Mouse (Mus musculus): ENCODE measurements around the gene F13a1. TPM values are rescaled to one million over a fixed set of nuclear protein-coding genes. Genes with fewer than 3 reads are reported as not detected.
A peak's percentile ranks its signal among the peaks of the same experiment; 100 is the strongest.

The F13a1 gene
- polyA plus RNA-seq (2015; fragmentation: Nextera tagmentation; extraction: Ambion mirVana), result 12.6 and 15.7 TPM in 2 replicates

GRCm38 (mm10) chr13:37050126-37050525, at the start of gene F13a1:
TSS of gene F13a1 (minus strand) at chr13:37050244.
- Histone ChIP-seq H3K9ac (replicated peaks) (no peak within 1 kb of the TSS), H3K4me3 (replicated peaks) (no peak within 1 kb of the TSS), H3K4me2 (no peak within 1 kb of the TSS), H3K27ac (replicated peaks) (no peak within 1 kb of the TSS), H3K9me3 (replicated peaks) (no peaks in the 10 kb centered on the region), H3K36me3 (no peaks in the 10 kb centered on the region), H3K27me3 (replicated peaks) (no peaks in the 10 kb centered on the region), H3K4me1 (no peaks in the 10 kb centered on the region)
- WGBS, result 79% methylated on average over 3 of the region's 3 CpGs
- no peak for ATAC-seq (ENCODE audit: low FRiP score)

- H3K27me3 ChIP-seq (replicated peaks), result no peaks in the 10 kb centered on the region
- 97% methylated on average over 1 of the region's 1 CpGs for WGBS
- H3K4me1 ChIP-seq, result no peaks in the 10 kb centered on the region
- H3K9ac ChIP-seq (replicated peaks), result no peak overlapping the region
- no peaks in the 10 kb centered on the region for H3K9me3 ChIP-seq (replicated peaks)
- H3K27ac ChIP-seq (replicated peaks), result no peak overlapping the region
- no peak overlapping the region for H3K4me3 ChIP-seq (replicated peaks)
- no peaks in the 10 kb centered on the region for H3K36me3 ChIP-seq
- no peak for ATAC-seq (ENCODE audit: low FRiP score)
- H3K4me2 ChIP-seq, result no peak overlapping the region
These were observed 41.6 kb upstream of the F13a1 start for GRCm38 (mm10) chr13:37091620-37092019.

GRCm38 (mm10) chr13:37089104-37089503, 39.1 kb upstream of the F13a1 start:
- ATAC-seq (ENCODE audit: low FRiP score), result no peak
- Histone ChIP-seq H3K4me2 (no peak overlapping the region), H3K27ac (replicated peaks) (no peak overlapping the region), H3K9me3 (replicated peaks) (no peaks in the 10 kb centered on the region), H3K4me3 (replicated peaks) (no peak overlapping the region), H3K9ac (replicated peaks) (no peak overlapping the region), H3K4me1 (no peaks in the 10 kb centered on the region), H3K36me3 (no peaks in the 10 kb centered on the region), H3K27me3 (replicated peaks) (no peaks in the 10 kb centered on the region)
- WGBS, result 77% methylated on average over 6 of the region's 6 CpGs

GRCm38 (mm10) chr13:37081506-37082241, 31.6 kb upstream of the F13a1 start:
- no peak for ATAC-seq (ENCODE audit: low FRiP score)
- no peaks in the 10 kb centered on the region for H3K9me3 ChIP-seq (replicated peaks)
- H3K9ac ChIP-seq (replicated peaks), result no peak overlapping the region
- H3K36me3 ChIP-seq, result no peaks in the 10 kb centered on the region
- H3K4me3 ChIP-seq (replicated peaks), result no peak overlapping the region
- no peaks in the 10 kb centered on the region for H3K4me1 ChIP-seq
- no peak overlapping the region for H3K27ac ChIP-seq (replicated peaks)
- no peaks in the 10 kb centered on the region for H3K27me3 ChIP-seq (replicated peaks)
- peak overlapping the region; percentile 17 for H3K4me2 ChIP-seq
- WGBS, result 41% methylated on average over 13 of the region's 13 CpGs

GRCm38 (mm10) chr13:37071390-37071789, 21.3 kb upstream of the F13a1 start:
- ATAC-seq (ENCODE audit: low FRiP score), result no peak
- H3K36me3 ChIP-seq, result no peaks in the 10 kb centered on the region
- WGBS, result 80% methylated on average over 3 of the region's 3 CpGs
- H3K4me1 ChIP-seq, result no peaks in the 10 kb centered on the region
- H3K4me2 ChIP-seq, result no peak overlapping the region
- H3K4me3 ChIP-seq (replicated peaks), result no peak overlapping the region
- H3K27ac ChIP-seq (replicated peaks), result no peak overlapping the region
- H3K9ac ChIP-seq (replicated peaks), result no peak overlapping the region
- H3K27me3 ChIP-seq (replicated peaks), result no peaks in the 10 kb centered on the region
- H3K9me3 ChIP-seq (replicated peaks), result no peaks in the 10 kb centered on the region

GRCm38 (mm10) chr13:37070824-37071223, 20.8 kb upstream of the F13a1 start:
- H3K4me3 ChIP-seq (replicated peaks), result no peak overlapping the region
- no peak overlapping the region for H3K9ac ChIP-seq (replicated peaks)
- H3K4me2 ChIP-seq, result no peak overlapping the region
- ATAC-seq (ENCODE audit: low FRiP score), result no peak
- no peaks in the 10 kb centered on the region for H3K36me3 ChIP-seq
- H3K9me3 ChIP-seq (replicated peaks), result no peaks in the 10 kb centered on the region
- H3K27ac ChIP-seq (replicated peaks), result no peak overlapping the region
- 84% methylated on average over 4 of the region's 4 CpGs for WGBS
- no peaks in the 10 kb centered on the region for H3K27me3 ChIP-seq (replicated peaks)
- H3K4me1 ChIP-seq, result no peaks in the 10 kb centered on the region

GRCm38 (mm10) chr13:37060810-37061209, 10.8 kb upstream of the F13a1 start:
- Histone ChIP-seq H3K27ac (replicated peaks) (no peak overlapping the region), H3K9ac (replicated peaks) (no peak overlapping the region), H3K4me3 (replicated peaks) (no peak overlapping the region), H3K9me3 (replicated peaks) (no peaks in the 10 kb centered on the region), H3K4me2 (no peak overlapping the region), H3K36me3 (no peaks in the 10 kb centered on the region), H3K4me1 (no peaks in the 10 kb centered on the region), H3K27me3 (replicated peaks) (no peaks in the 10 kb centered on the region)
- no peak for ATAC-seq (ENCODE audit: low FRiP score)
- whole genome bisulfite sequencing, result 63% methylated on average over 5 of the region's 5 CpGs

- Histone ChIP-seq H3K4me3 (replicated peaks) (no peak overlapping the region), H3K4me2 (no peak overlapping the region), H3K36me3 (no peaks in the 10 kb centered on the region), H3K9me3 (replicated peaks) (no peaks in the 10 kb centered on the region), H3K27ac (replicated peaks) (no peak overlapping the region), H3K4me1 (no peaks in the 10 kb centered on the region), H3K27me3 (replicated peaks) (no peaks in the 10 kb centered on the region), H3K9ac (replicated peaks) (no peak overlapping the region)
- 86% methylated on average over 7 of the region's 7 CpGs for WGBS
- ATAC-seq (ENCODE audit: low FRiP score), result no peak
These were observed 6.6 kb upstream of the F13a1 start for GRCm38 (mm10) chr13:37056662-37057061.

- no peak overlapping the region for H3K4me2 ChIP-seq
- no peaks in the 10 kb centered on the region for H3K36me3 ChIP-seq
- no peak for ATAC-seq (ENCODE audit: low FRiP score)
- 77% methylated on average over 2 of the region's 2 CpGs for WGBS
- H3K27me3 ChIP-seq (replicated peaks), result no peaks in the 10 kb centered on the region
- no peaks in the 10 kb centered on the region for H3K9me3 ChIP-seq (replicated peaks)
- H3K4me3 ChIP-seq (replicated peaks), result no peak overlapping the region
- H3K4me1 ChIP-seq, result no peaks in the 10 kb centered on the region
- no peak overlapping the region for H3K27ac ChIP-seq (replicated peaks)
- no peak overlapping the region for H3K9ac ChIP-seq (replicated peaks)
These were observed 413 bp downstream of the F13a1 start for GRCm38 (mm10) chr13:37049631-37050030.

GRCm38 (mm10) chr13:37049018-37049417, 1.0 kb downstream of the F13a1 start:
- ATAC-seq (ENCODE audit: low FRiP score), result no peak
- Histone ChIP-seq H3K27ac (replicated peaks) (no peak overlapping the region), H3K9ac (replicated peaks) (no peak overlapping the region), H3K36me3 (no peaks in the 10 kb centered on the region), H3K4me3 (replicated peaks) (no peak overlapping the region), H3K4me1 (no peaks in the 10 kb centered on the region), H3K4me2 (no peak overlapping the region), H3K9me3 (replicated peaks) (no peaks in the 10 kb centered on the region), H3K27me3 (replicated peaks) (no peaks in the 10 kb centered on the region)
- WGBS, result 78% methylated on average over 6 of the region's 6 CpGs

GRCm38 (mm10) chr13:37045005-37045404, 5.0 kb downstream of the F13a1 start:
- ATAC-seq (ENCODE audit: low FRiP score), result no peak
- H3K4me3 ChIP-seq (replicated peaks), result no peak overlapping the region
- H3K4me1 ChIP-seq, result no peaks in the 10 kb centered on the region
- H3K9ac ChIP-seq (replicated peaks), result no peak overlapping the region
- no peak overlapping the region for H3K27ac ChIP-seq (replicated peaks)
- WGBS, result 89% methylated on average over 3 of the region's 3 CpGs
- no peaks in the 10 kb centered on the region for H3K27me3 ChIP-seq (replicated peaks)
- H3K36me3 ChIP-seq, result no peaks in the 10 kb centered on the region
- H3K4me2 ChIP-seq, result no peak overlapping the region
- H3K9me3 ChIP-seq (replicated peaks), result no peaks in the 10 kb centered on the region

GRCm38 (mm10) chr13:37034745-37035144, 15.3 kb downstream of the F13a1 start:
- no peak for ATAC-seq (ENCODE audit: low FRiP score)
- no peaks in the 10 kb centered on the region for H3K27me3 ChIP-seq (replicated peaks)

More at GRCm38 (mm10) chr13:37034745-37035144, 15.3 kb downstream of the F13a1 start:
- Histone ChIP-seq H3K36me3 (no peaks in the 10 kb centered on the region), H3K27ac (replicated peaks) (no peak overlapping the region), H3K4me3 (replicated peaks) (no peak overlapping the region), H3K9me3 (replicated peaks) (no peaks in the 10 kb centered on the region), H3K4me2 (no peak overlapping the region), H3K4me1 (no peaks in the 10 kb centered on the region), H3K9ac (replicated peaks) (no peak overlapping the region)
- 83% methylated on average over 3 of the region's 3 CpGs for WGBS

Measured in neural tube, embryonic 15.5 days (tissue).